Mouse (Mus musculus) kidney, embryonic 14.5 days (tissue): ENCODE measurements around the gene Rab4a. TPM values are rescaled to one million over a fixed set of nuclear protein-coding genes. Genes with fewer than 3 reads are reported as not detected.

Experiments
- ATAC-seq: fragments of 200-750 bp; cut with Nextera tagmentation; 2 replicates; pipeline ENCODE4 v1.8.0; 2017; ENCODE audit warnings: moderate number of reproducible peaks, mild to moderate bottlenecking, moderate TSS enrichment, moderate library complexity; ENCODE audit not compliant: low FRiP score, low TSS enrichment
- H3K27ac ChIP-seq: fragments of 300-500 bp; sonication (generic); 2 replicates; pipeline ENCODE4 v1.5.1; 2014; ENCODE audit warnings: low read depth, mild to moderate bottlenecking, low read length, moderate library complexity, mixed read lengths
- H3K27me3 ChIP-seq: fragments of 300-500 bp; sonication (generic); 2 replicates; pipeline ENCODE4 v1.6.1; 2014; ENCODE audit warnings: mild to moderate bottlenecking, low read length; ENCODE audit not compliant: control insufficient read depth, insufficient read depth
- H3K36me3 ChIP-seq: fragments of 300-500 bp; sonication (generic); 2 replicates; pipeline ENCODE4 v1.6.1; 2014; ENCODE audit warnings: low read length, mixed read lengths; ENCODE audit not compliant: control insufficient read depth, insufficient read depth
- H3K4me1 ChIP-seq: fragments of 300-500 bp; sonication (generic); 2 replicates; pipeline ENCODE4 v1.6.1; 2014; ENCODE audit warnings: low read length, mixed read lengths; ENCODE audit not compliant: control insufficient read depth, insufficient read depth
- H3K4me2 ChIP-seq: fragments of 300-500 bp; sonication (generic); replicated peaks from 2 replicates; pipeline ENCODE4 v1.6.1; 2014; ENCODE audit warnings: low read depth, mild to moderate bottlenecking, low read length
- H3K4me3 ChIP-seq: fragments of 300-500 bp; sonication (generic); 2 replicates; pipeline ENCODE4 v1.5.1; 2014; ENCODE audit warnings: mild to moderate bottlenecking, low read length
- H3K9ac ChIP-seq: fragments of 300-500 bp; sonication (generic); 2 replicates; pipeline ENCODE4 v1.6.1; 2014; ENCODE audit warnings: low read depth, mild to moderate bottlenecking, low read length, moderate library complexity
- H3K9me3 ChIP-seq: fragments of 300-500 bp; sonication (generic); 2 replicates; pipeline ENCODE4 v1.6.1; 2016; ENCODE audit warnings: low read length; ENCODE audit not compliant: control insufficient read depth
- WGBS: fragments of 180-500 bp; shearing (Covaris S2); extraction: QIAGEN DNeasy Blood & Tissue Kit; methylation state at CpG from one replicate; pipeline ENCODE4 v1.1.7; 2014; 5-methylcytosine and 5-hydroxymethylcytosine counted together
- polyA plus RNA-seq: library from polyadenylated mRNA; unstranded; fragments of >200 nt; fragmentation: Nextera tagmentation; extraction: Ambion mirVana; gene quantifications from 2 replicates; pipeline ENCODE4 v1.2.1, GENCODE M21; 2014

Rab4a gene
- 33.3 and 45.3 TPM in 2 replicates for polyA plus RNA-seq

GRCm38 (mm10) chr8:123805718-123806373 lies at the start of gene Rab4a:
Rab4a (plus strand) TSS chr8:123805985.
- no peaks in the 10 kb centered on the region for H3K9me3 ChIP-seq
- H3K4me2 ChIP-seq = peak within 1 kb of the TSS; percentile 71
- peaks cover 17% of the 10 kb centered on the region for H3K4me1 ChIP-seq
- H3K36me3 ChIP-seq = no peaks in the 10 kb centered on the region
- peak; percentile 97 for ATAC-seq
- H3K4me3 ChIP-seq = peak within 1 kb of the TSS; percentile 57
- peak within 1 kb of the TSS; percentile 71 for H3K9ac ChIP-seq
- H3K27me3 ChIP-seq = no peaks in the 10 kb centered on the region
- under 1% methylated on average over 45 of the region's 48 CpGs for WGBS
- H3K27ac ChIP-seq = peak within 1 kb of the TSS; percentile 3; the same call in 1 of the 2 replicates

- Histone ChIP-seq H3K9me3 (no peaks in the 10 kb centered on the region), H3K27ac (no peak overlapping the region), H3K4me1 (peaks cover 20% of the 10 kb centered on the region), H3K4me2 (no peak overlapping the region), H3K9ac (no peak overlapping the region), H3K27me3 (no peaks in the 10 kb centered on the region), H3K4me3 (no peak overlapping the region), H3K36me3 (no peaks in the 10 kb centered on the region)
- no peak for ATAC-seq
- 80% methylated on average over 8 of the region's 8 CpGs for WGBS
Observed at GRCm38 (mm10) chr8:123756901-123757300, 48.9 kb upstream of the Rab4a start.

GRCm38 (mm10) chr8:123758935-123759334 lies 46.9 kb upstream of the Rab4a start:
- no peak overlapping the region for H3K27ac ChIP-seq
- no peaks in the 10 kb centered on the region for H3K36me3 ChIP-seq
- H3K4me2 ChIP-seq = no peak overlapping the region
- no peaks in the 10 kb centered on the region for H3K9me3 ChIP-seq
- 85% methylated on average over 1 of the region's 1 CpGs for WGBS
- no peaks in the 10 kb centered on the region for H3K27me3 ChIP-seq
- H3K4me1 ChIP-seq = peaks cover 14% of the 10 kb centered on the region
- H3K4me3 ChIP-seq = no peak overlapping the region
- no peak overlapping the region for H3K9ac ChIP-seq
- ATAC-seq = no peak

GRCm38 (mm10) chr8:123759933-123760332 lies 45.9 kb upstream of the Rab4a start:
- Histone ChIP-seq H3K36me3 (no peaks in the 10 kb centered on the region), H3K4me2 (peak overlapping the region; percentile 29; the same call in 1 of the 2 replicates), H3K4me3 (no peak overlapping the region), H3K9ac (no peak overlapping the region), H3K4me1 (peaks cover 14% of the 10 kb centered on the region), H3K9me3 (no peaks in the 10 kb centered on the region), H3K27ac (no peak overlapping the region), H3K27me3 (no peaks in the 10 kb centered on the region)
- peak; percentile 85 for ATAC-seq
- WGBS = 7% methylated on average over 10 of the region's 10 CpGs

DNA sequence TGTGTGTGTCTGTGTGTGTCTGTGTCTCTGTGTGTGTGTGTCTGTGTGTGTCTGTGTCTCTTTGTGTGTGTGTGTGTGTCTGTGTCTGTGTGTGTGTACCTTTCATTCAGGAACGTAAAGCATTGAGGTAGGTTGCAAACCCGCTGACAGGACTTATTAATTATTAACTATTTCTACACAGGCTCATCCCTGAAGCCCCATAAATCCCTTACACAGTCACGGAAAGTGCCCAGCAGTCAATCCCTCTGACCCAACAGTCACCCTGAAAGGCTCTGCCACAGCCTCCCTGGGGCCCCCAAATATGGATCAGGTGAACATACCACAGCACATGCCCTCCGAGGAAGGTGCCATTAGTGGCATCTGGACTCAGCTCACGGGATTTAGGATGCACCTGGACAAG lies 45.2 kb upstream of the Rab4a start:
- peak; percentile 10; the same call in 1 of the 2 replicates for ATAC-seq
- WGBS = 44% methylated on average over 5 of the region's 5 CpGs
- H3K4me3 ChIP-seq = no peak overlapping the region
- H3K4me2 ChIP-seq = no peak overlapping the region; the same call in 1 of the 2 replicates
- H3K9me3 ChIP-seq = no peaks in the 10 kb centered on the region
- no peak overlapping the region for H3K9ac ChIP-seq
- H3K27me3 ChIP-seq = no peaks in the 10 kb centered on the region
- H3K4me1 ChIP-seq = peaks cover 14% of the 10 kb centered on the region
- H3K27ac ChIP-seq = no peak overlapping the region
- H3K36me3 ChIP-seq = no peaks in the 10 kb centered on the region

DNA sequence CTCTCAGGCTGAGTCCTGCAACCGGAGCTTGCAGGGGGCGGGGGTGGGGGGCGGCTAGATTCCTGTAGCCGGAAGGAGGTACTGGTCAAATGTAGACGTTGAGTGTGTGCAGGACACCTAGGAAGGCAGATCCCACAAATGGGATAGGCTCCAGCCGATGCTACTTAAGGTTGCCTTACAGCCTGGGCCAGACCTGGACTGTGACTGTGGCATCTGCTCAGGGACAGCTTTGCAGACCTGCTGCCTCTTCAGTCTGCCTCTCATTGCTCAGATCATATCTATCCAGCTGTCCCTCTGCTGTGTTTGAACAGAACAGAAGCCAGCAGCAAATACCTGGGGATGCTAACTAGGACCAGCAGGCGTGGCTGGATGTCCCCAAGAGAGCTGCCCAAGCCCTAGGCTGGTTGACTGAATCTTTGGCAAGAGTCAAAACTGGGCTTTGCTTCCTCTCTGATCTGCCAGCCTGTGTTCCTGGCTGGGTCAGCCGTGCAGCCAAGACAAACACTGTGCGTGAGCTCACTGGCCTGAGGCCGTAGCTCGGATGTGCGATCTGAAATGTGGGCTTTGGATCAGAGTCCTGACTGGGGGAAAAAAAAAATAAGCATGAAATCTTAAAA lies 44.4 kb upstream of the Rab4a start:
- no peaks in the 10 kb centered on the region for H3K36me3 ChIP-seq
- H3K9me3 ChIP-seq = no peaks in the 10 kb centered on the region
- H3K27ac ChIP-seq = peak overlapping the region; percentile 30; the same call in 1 of the 2 replicates
- ATAC-seq = 0 out of 2 replicates have a peak, but pooled peaks have one; percentile 9
- no peak overlapping the region for H3K4me3 ChIP-seq
- H3K4me1 ChIP-seq = peaks cover 14% of the 10 kb centered on the region
- H3K4me2 ChIP-seq = no peak overlapping the region
- H3K27me3 ChIP-seq = no peaks in the 10 kb centered on the region
- no peak overlapping the region for H3K9ac ChIP-seq
- 35% methylated on average over 12 of the region's 12 CpGs for WGBS

DNA sequence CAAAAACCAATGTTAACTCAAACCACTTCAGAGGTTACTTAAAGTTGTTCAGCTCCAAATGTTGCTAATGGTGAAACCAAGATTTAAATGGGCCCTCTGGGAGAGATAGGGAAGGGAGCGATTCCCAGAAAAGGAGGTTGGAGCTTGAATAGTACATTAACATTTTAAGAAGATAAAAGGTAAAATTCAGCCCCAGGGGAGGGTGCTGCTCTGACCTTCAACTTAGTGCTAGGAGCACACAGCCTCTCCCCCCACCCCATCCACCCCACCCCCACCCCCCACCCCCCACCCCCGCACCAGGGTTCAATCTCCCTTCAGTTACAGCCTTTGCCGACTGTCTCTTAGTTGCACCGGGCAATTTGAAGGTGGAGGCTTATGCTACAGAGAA lies 43.9 kb upstream of the Rab4a start:
- no peak overlapping the region for H3K9ac ChIP-seq
- WGBS = 23% methylated on average over 4 of the region's 4 CpGs

DNA sequence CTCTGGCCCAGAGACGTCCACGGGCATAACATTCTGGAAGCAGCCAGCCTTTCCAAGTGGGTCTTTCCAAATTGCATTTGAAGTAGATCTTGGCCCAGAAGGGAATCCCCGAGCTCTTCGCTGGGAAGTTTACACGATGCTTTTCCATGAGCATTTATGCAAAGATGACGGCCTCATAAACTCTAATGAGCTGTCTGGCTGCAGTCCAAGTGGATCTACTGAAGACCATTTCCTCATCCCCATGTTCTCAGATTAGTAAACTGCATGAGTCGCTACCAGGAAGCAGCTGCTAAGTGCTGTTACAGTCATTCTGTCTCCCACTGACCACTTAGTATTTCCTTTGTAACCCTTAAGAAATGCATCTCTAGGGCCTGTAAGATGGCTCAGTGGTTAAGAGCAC lies 42.4 kb upstream of the Rab4a start:
- H3K9me3 ChIP-seq = no peaks in the 10 kb centered on the region
- no peak overlapping the region for H3K9ac ChIP-seq
- WGBS = 60% methylated on average over 7 of the region's 7 CpGs
- no peak overlapping the region for H3K4me2 ChIP-seq
- H3K27ac ChIP-seq = no peak overlapping the region
- H3K4me3 ChIP-seq = no peak overlapping the region
- no peaks in the 10 kb centered on the region for H3K27me3 ChIP-seq
- ATAC-seq = no peak
- H3K36me3 ChIP-seq = no peaks in the 10 kb centered on the region
- peaks cover 14% of the 10 kb centered on the region for H3K4me1 ChIP-seq

More for the DNA sequence above, 43.9 kb upstream of the Rab4a start:
- no peak overlapping the region for H3K27ac ChIP-seq
- H3K4me2 ChIP-seq = no peak overlapping the region
- peaks cover 14% of the 10 kb centered on the region for H3K4me1 ChIP-seq
- no peaks in the 10 kb centered on the region for H3K36me3 ChIP-seq
- no peak for ATAC-seq
- H3K9me3 ChIP-seq = no peaks in the 10 kb centered on the region
- no peaks in the 10 kb centered on the region for H3K27me3 ChIP-seq
- H3K4me3 ChIP-seq = no peak overlapping the region

DNA sequence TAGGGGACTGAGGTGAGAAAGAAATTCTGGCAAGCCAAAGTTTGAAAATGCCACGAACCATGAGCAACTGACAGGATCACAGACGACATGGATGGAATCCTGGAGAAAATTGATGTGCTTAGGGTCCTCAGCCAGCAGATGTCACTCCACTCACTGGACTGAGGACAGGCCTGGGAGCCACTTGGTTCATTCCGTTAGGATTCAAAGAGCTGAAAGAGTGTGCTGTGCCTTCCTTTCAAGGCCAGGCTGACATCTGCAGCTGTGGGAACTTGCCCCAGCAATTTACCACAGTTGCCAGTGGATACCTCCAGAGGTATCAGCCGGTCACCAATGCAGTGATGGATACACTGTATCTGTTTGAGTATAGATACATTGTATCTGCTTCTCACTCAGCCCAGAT lies 41.1 kb upstream of the Rab4a start:
- H3K27ac ChIP-seq = no peak overlapping the region
- H3K36me3 ChIP-seq = no peaks in the 10 kb centered on the region
- no peaks in the 10 kb centered on the region for H3K9me3 ChIP-seq
- peaks cover 14% of the 10 kb centered on the region for H3K4me1 ChIP-seq
- 41% methylated on average over 4 of the region's 4 CpGs for WGBS
- no peak overlapping the region for H3K9ac ChIP-seq
- ATAC-seq = no peak
- no peak overlapping the region for H3K4me3 ChIP-seq
- H3K27me3 ChIP-seq = no peaks in the 10 kb centered on the region
- no peak overlapping the region for H3K4me2 ChIP-seq
